Mouse (Mus musculus): ENCODE data around the gene Akap8l.

DNA sequence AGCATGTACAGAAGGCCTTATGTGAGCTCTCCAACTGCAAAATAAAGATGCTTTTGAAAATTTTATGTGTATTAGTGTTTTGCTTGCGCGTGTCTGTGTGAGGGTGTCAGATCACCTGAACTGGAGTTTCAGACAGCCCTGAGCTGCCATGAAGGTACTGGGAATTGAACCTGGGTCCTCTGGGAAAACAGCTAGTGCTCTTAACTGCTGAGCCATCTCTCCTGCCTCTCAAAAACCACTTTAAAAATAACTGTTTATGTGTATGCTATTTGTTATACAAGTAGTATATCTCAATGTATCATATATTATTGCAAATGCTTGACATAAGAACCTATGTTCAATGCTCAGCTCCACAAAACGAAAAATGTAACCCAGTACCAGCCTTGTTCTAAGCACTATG is 862 bp upstream of the Akap8l start:
- TF ChIP-seq POLR2A (IDR thresholded peaks at IDR 0.05; ENCODE audit: low read depth, low read length) (no peak), CTCF (conservative IDR thresholded peaks at IDR 0.05; ENCODE audit: insufficient read depth, insufficient read length, low read depth, low read length) (no peak)
